Mouse (Mus musculus): ENCODE results near the gene Mindy4. TPM values are rescaled to one million over a fixed set of nuclear protein-coding genes. Genes with fewer than 3 reads are reported as not detected.
"Not testable (repeated sequence)": the region's sequence is repeated elsewhere in the genome, so short reads cannot be mapped to it uniquely, and the experiment has no call there.

Gene Mindy4
- total RNA-seq, 2 experiments from 2014 or later = 2.7 to 3.8 TPM

DNA sequence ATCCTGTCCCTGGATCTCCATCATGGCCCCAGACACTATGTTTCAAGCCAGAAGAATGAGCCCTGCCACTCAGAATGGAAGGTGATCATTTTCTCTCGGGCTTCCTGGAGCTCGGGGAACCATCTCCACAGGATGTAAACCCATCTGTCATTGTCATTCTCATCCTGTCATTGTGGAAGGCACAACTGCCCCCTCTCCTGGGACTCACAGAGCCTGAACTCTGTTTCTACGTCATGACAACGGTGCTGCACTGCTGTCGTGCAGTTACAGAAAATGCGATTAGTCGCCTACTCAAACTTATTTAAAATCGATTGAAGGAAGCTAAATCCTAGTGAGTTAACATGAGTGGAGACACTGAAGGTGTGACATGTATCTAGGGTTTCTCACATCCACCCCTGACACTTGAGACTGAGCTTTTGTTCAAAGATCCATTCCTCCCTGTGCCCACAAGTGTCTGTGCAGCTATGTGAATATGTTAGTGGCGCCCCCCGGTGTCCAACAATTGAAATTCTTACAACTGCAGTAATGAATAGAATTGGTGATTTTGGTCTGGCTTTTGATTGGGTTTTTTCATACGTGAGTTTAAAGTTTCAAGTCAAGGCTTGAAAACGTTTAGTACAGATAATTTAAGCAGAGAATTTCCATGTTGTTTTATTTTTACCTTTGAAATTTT lies 26.0 kb upstream of the Mindy4 start:
- H3K27ac ChIP-seq = no peak overlapping the region
- intact Hi-C loops (cut with DNase I) = no loop called here
- DNase-seq = peak; percentile 43
- H3K4me3 ChIP-seq = no peak overlapping the region
- peak; percentile 59 for TF ChIP-seq CTCF (IDR thresholded peaks at IDR 0.05)

DNA sequence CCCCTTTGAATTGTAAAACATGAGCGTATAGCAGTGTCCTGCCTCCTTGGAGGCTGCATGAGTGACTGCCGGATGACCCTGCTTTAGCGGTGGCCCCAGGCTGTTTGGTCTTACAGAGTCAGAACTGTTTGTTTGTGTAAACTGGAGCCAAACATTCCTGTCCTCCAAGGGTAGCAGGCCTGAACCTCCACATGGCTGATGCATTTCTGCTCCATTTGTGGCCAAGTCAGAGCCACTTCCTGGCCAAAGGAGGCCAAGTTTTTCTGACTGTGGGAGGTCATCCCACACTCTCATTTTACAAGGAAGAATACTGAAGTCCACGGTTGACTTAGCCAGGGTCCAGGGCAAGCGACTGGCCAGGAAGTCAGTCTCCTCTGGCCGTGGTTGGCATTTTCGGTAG lies 23.6 kb upstream of the Mindy4 start:
- Histone ChIP-seq H3K4me3 (no peak overlapping the region), H3K27ac (peak overlapping the region; percentile 40)
- intact Hi-C loops (cut with DNase I) = no loop called here
- no peak for TF ChIP-seq CTCF (IDR thresholded peaks at IDR 0.05)
- peak; percentile 34 for DNase-seq

DNA sequence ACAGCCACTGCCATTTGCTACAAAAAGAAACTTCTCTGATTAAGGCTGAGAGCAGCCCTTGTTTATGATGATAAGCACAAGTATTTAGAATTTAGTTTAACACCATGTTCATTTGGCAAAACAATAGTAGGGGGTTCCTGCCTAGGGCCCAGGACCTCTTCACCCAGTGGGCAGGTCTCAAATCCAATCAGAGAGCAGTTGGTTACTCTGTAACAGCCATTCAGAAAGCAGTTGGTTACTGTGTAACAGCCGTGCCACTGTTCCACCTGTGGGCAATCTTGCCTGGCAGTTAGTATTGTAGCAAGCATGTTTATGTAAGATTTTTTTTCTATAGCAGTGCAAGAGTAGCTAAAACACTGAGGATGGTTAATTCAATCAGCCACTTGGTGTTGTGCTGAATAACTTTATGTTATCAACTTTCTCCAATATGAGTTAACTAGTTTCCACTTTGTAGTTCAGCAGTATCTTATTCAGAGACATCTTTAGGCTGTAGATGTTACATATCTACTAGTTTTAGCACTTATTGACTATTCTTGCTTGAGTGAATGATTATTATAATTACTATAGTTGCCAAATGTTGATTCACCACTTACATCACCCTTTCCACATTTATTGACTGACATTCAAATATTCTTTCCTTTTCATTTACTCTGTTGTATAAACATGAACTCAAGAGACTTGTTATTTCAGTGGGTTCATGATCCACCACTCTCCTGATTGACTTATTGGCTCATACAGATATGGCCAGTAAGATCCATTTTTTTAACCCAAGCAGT lies 20.3 kb upstream of the Mindy4 start:
- no peak for TF ChIP-seq CTCF (IDR thresholded peaks at IDR 0.05)
- no peak for DNase-seq
- intact Hi-C loops (cut with DNase I) = no loop called here
- no peak overlapping the region for H3K27ac ChIP-seq
- H3K4me3 ChIP-seq = no peak overlapping the region

DNA sequence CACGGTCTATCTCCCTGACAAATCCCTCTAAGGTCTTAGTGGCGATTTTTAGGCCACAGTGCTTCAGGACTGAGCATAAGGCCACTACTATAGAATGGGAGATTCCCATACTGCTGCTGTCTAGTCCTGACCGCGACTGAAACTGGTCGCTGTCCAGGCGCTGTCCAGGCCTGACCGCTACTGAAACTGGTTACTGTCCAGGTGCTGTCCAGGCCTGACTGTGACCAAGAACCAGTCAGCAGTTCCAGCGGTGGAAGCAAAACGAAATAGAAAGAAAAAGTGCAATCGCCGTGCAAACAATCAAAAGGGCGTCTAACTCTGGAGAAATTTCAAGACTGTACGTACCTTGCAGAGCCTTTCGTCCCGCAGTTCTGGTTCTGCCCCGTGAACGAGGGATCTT lies 15.4 kb upstream of the Mindy4 start:
- intact Hi-C loops (cut with DNase I); DNase-seq; H3K4me3 ChIP-seq; H3K27ac ChIP-seq: not testable (repeated sequence)

DNA sequence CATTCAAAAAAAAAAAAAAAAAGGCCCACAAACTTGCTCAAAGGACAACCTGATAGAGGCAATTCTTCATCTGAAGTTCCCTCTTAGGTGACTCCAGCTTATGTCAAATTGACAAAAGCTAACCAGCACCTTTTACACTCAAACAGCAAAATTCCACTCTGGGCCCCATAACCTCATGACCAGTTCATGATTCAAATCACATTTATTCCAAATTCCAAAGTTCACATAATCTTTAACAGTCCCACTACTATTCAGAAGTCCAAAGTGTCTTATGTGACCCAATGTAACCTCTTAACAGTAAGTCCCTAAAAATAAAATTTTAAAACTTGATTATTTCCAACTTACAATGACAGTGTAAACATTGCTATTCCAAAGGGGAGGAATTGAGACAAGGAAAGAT lies 13.8 kb upstream of the Mindy4 start:
- DNase-seq = no peak
- TF ChIP-seq CTCF (IDR thresholded peaks at IDR 0.05) = no peak
- intact Hi-C loops (cut with DNase I) = no loop called here
- no peak overlapping the region for H3K4me3 ChIP-seq
- no peak overlapping the region for H3K27ac ChIP-seq

DNA sequence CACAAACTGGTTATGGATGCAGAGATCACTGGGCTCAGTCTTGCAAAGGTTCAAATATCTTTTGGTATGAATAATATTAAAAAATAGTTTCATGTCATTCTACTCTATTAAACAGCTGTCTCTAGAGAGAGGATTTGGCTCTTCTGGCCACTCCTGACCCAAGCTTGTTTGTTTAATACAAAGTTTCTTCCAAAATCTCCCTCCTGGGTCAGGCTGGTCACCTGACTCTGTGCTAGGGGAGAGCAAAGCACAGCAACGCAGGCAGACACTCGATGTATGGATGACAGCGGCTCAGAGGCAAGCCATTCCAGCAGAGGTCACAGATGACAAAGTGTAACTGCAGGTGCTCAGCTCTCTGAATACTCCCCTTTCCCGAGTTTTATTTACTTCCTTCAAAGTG lies 11.6 kb upstream of the Mindy4 start:
- intact Hi-C loops (cut with DNase I) = no loop called here
- Histone ChIP-seq H3K4me3 (no peak overlapping the region), H3K27ac (peak overlapping the region; percentile 28; the same call in 1 of the 2 replicates)
- DNase-seq = no peak
- no peak for TF ChIP-seq CTCF (IDR thresholded peaks at IDR 0.05)

DNA sequence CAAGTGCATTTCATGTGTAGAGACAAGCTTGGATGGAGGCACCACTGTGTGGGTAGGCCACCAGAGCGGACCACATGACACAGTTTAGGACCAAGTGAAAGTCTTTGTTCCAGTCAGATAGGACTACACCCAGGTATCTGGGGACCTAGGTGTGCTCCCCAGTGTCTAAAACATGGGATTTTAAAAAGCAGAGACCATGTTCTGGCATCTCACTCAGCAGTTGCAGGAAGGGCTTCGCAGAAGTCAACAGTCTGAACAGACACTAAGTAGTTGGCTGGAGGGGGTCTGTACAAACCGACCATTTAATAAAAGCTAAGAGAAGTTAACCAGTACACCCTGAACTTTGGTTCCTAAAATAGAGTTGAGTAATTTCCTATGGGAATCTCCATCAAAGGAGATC lies 10.0 kb upstream of the Mindy4 start:
- Histone ChIP-seq H3K4me3 (no peak overlapping the region), H3K27ac (peak overlapping the region; percentile 35; the same call in 1 of the 2 replicates)
- DNase-seq = no peak
- intact Hi-C loops (cut with DNase I) = no loop called here
- TF ChIP-seq CTCF (IDR thresholded peaks at IDR 0.05) = no peak

DNA sequence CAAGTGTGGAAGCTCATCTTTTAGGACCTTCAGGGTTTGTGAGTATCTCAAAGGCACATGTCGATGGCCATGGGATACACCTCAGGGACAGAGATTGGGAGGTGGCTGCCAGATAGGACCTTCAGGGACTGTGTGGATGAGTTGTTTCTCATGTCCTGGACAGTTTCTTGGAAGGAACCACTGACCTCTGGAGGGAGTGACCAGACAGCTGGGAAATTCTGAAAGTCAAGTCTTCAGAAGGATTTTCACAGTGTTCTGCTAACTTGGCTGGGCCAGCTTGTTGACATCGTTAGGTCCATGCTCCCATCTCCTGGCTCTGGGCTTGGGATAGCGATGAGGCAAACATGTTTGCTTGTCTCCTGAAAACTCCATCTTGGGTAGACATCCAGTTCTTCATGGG lies 4.1 kb upstream of the Mindy4 start:
- peak overlapping the region; percentile 48; the same call in 1 of the 2 replicates for H3K27ac ChIP-seq
- intact Hi-C loops (cut with DNase I) = no loop called here
- no peak for TF ChIP-seq CTCF (IDR thresholded peaks at IDR 0.05)
- peak; percentile 51 for DNase-seq
- H3K4me3 ChIP-seq = no peak overlapping the region

DNA sequence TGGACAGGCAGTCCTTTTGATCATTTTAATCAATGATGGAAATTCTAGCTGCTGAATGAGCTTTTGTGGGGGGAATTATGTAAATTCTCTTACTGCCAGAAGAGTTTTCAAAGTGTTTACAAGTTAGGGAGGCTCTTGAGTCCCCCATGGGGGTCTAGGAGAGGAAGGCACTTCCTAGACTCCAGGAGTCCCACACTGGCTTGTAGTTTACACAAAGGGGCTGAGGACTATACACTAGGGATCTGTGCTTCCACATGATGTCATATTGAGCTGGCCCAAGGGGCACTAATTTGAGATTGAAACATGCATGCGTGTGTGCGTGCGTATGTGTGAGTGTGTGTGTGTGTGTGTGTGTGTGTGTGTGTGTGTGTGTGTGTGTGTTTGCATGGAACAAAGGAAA lies 748 bp downstream of the Mindy4 start:
- intact Hi-C loops (cut with DNase I) = no loop called here
- TF ChIP-seq CTCF (IDR thresholded peaks at IDR 0.05) = no peak
- H3K4me3 ChIP-seq = peak overlapping the region; percentile 86

DNA sequence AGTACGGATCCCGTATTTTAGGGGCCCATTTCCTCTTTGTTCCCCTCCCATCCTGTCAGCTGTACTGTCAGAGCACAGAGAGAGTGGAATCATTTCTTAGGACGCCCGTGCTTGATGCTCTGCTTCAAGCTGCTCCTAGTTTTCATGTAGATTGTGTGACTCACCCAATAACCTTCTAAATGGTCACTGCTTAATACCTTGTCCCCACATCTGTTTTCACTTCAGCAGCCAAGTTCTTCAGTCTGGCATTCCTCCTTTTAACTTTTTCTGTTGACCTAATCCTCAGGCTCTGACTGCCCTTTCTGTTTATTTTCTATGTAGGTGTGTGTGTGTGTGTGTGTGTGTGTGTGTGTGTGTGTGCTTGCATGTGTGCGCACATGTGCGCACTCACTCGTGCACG lies 4.6 kb downstream of the Mindy4 start:
- intact Hi-C loops (cut with DNase I) = no loop called here
- no peak for TF ChIP-seq CTCF (IDR thresholded peaks at IDR 0.05)
- peak overlapping the region; percentile 16; the same call in 1 of the 2 replicates for H3K27ac ChIP-seq
- no peak overlapping the region for H3K4me3 ChIP-seq
- DNase-seq = no peak

More for the DNA sequence above, 748 bp downstream of the Mindy4 start:
- H3K27ac ChIP-seq = peak overlapping the region; percentile 93
- no peak for DNase-seq

DNA sequence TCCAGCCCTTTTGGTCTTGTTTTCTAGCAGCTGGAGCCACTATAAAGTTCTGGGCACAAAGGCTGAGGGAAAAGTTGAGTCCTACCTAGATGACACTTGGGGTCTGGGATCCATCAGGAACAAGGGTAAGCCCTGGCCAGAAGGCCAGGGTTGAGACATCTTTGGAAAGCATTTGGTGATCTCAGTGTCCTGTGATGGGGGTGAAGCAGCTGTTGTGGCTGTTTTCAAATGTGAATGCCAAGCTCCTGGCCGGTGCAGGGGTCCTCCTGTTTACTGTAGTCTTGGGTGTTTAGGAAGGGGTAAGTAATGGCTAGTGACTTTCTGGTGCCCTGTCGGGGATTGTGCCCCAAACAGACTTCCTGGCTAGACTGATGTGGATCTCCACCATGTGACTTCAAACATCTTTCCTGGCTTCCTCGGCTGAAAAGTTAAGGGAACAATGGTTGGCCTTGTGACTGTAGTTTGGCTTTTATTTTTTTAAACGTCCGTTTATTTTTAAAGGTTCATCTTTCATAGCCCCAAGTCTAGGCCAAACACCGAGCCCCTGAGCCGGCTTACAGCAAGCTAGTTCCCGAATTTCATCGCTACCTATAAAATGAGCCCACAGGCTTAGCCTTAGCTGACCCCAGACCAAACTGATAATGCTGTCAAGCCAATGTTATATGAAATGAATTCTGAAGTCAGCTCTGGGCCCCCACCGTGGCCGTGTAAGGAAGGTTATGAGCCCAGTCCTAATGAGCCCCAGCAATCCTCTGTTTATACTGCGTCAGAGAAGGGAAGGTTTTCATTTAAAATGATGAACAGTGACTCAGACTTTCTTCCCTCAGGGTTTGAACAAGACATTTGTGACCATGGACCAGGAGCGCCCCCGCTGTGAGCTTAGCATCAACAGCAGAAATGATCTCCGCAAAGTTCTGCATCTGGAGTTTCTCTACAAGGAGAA lies 7.5 kb downstream of the Mindy4 start:
- Histone ChIP-seq H3K4me3 (no peak overlapping the region), H3K27ac (peak overlapping the region; percentile 80)
- TF ChIP-seq CTCF (IDR thresholded peaks at IDR 0.05) = no peak
- DNase-seq = peak; percentile 46
- intact Hi-C loops (cut with DNase I) = no loop called here

DNA sequence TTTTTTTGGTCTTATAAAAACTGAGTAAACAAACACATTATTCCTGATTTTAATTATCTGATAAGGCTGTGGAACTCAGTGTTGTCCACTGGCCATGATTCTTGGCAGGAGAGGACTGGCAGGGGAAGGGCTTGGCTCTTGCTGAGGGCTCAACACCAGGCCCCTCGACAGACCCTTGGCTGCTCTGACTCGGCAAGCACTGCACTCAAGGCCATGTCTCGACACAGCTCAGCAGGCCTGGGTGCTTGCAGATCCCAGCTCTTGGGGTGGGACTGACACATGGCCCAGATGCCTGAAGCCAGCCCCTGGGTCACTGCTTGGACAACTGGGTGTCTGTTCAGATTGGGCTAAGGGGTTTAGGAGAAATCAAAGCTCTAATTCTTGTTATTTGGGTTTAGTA lies 11.4 kb downstream of the Mindy4 start:
- Histone ChIP-seq H3K4me3 (no peak overlapping the region), H3K27ac (peak overlapping the region; percentile 46)
- DNase-seq = peak; percentile 66
- no peak for TF ChIP-seq CTCF (IDR thresholded peaks at IDR 0.05)
- intact Hi-C loops (cut with DNase I) = no loop called here

DNA sequence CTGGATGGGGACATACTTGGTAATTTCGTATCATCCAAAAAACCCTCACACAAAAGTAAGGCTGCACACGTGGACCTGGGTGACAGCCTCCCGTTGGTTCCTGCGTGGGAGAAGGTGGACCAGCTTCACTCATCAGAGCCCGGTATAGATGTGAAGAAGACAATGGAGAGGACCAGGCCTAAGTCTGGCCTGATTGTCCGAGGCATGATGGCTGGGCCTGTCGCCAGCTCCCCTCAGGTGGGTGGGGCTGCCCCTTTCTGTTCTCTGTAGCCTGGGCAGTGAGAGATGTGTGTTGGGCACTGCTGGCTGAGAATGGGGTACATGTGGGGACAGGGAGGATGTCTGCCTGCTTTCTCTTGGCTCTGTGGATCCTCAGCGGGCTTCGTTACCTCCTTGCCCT lies 15.0 kb downstream of the Mindy4 start:
- no peak overlapping the region for H3K27ac ChIP-seq
- no peak overlapping the region for H3K4me3 ChIP-seq
- intact Hi-C loops (cut with DNase I) = no loop called here
- no peak for TF ChIP-seq CTCF (IDR thresholded peaks at IDR 0.05)
- DNase-seq = no peak
